Mouse (Mus musculus) 3T3-L1 (cell line): ENCODE measurements at regions not wholly inside any gene's neighbourhood (a gene's known extent, or its start where the extent isn't known, plus 50 kb on each side); places are given as distances from the start of the nearest gene placed in this dataset.

Source experiments
- DNase-seq: peaks from one replicate; pipeline ENCODE4 v3.0.0-alpha.2; 2015; ENCODE audit warnings: low read depth, low spot score

DNA sequence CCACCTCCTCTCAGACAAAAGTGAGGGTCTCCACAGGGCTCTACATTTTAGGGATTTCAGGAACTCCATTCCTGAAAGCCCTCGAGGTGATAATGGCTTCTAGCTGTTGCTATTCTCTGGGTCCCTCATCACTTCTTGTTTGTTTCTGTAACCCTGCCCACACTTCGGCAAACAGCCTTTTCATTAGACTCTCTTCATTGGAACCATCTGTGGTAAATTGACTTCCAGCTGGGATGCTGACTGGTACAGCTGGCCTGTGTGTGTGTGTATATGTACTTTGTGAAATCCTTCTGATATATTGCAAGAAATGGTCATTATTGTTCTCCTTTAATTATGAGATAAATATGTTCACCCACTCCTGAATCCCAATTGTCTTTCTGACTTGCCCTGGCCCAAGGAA, 50.3 kb downstream of the Gm10192 start:
- DNase-seq, result no peak

DNA sequence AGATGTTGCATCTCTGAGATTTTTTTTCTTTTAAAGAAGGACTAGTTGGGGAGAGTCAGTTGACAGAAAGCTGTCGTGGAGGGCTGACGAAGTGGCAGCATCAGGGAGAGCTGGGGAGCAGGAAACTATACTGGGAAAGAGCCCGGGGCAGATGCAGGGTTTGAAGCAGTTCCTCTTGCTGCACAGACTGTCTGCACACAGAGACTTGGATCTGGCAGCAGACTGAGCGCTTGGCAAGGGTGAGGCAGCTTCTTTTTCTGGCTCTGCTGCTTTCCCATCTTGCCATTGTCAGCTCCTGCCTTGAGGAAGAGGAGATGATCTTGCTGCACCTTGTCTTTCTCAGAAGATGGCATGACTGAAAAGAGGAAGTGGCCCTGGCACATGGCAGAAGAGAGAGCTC, 55.2 kb downstream of the Gm10192 start:
- no peak for DNase-seq

DNA sequence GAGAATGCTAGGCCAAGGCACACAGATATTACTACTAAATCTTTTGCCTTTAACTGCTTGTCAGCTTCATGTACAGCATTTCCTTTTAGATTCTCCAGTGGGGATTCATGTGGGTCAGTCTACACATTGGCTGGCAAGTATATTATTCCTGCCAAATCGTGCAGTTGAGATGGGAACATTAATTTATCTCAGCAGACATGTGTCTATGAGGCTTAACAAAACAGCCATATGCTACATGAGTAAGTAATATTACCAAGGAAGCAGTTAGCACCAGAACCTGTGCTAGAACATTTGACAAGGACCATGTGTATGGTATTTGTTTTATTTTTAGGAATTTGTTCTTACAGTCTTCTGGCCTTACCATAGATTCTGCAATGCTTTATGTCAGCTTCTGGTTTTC, 59.1 kb downstream of the Gm10192 start:
- no peak for DNase-seq

DNA sequence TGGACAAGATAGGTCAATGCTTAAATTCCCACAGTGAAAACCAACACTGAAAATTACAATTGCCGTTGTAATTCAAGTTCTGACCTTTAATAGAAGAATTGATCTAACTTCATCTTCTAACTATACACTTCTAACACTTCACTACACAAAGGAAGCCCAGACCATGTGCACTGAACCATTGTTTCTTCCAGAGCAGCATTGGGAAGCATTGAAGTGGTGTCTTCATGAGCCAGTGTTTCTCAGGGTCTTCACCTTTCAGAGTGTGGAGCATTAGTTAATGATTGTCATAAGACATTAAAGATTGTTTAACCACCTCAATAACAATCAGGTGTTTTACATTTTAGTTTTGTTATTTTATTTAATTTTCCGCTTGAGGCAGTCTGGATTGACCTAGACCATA, 61.0 kb downstream of the Gm10192 start:
- no peak for DNase-seq

DNA sequence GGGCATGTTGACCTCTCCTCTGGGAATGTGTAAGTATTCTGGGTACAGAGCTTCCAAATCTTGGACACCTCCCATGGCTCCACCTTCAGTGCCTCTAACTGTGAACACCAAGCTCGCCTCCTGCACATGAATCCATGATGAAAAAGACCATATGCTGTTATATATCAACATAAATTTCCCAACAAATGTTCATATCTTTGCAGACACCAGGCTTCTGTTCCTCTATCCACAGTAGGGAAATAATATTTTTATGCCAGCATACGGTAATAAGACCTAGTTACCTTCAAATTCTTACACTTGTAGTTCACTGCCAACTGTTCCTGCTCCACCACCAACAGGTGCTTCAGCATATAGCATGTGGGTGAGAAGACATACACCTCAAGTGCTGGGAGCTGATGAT, 63.5 kb downstream of the Gm10192 start:
- DNase-seq, result no peak

DNA sequence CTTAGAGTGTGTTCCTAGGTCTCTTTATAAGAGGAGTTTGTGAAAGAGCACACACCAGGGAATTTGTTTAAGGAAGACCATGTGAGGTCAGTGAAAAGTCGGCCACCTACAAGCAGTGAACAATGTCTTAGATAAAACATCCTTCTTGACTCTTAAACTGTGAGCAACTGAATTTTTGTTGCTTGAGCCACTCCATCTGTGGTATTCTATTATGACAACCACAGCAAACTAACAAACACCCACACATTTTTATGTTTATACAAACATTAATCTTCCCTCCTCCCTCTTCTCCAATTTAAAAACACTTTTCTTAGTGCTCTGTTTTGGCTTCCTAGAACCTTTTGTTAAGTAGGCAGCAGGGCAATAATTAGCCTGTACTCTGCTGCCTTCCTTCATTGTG, 66.0 kb downstream of the Gm10192 start:
- DNase-seq, result no peak

DNA sequence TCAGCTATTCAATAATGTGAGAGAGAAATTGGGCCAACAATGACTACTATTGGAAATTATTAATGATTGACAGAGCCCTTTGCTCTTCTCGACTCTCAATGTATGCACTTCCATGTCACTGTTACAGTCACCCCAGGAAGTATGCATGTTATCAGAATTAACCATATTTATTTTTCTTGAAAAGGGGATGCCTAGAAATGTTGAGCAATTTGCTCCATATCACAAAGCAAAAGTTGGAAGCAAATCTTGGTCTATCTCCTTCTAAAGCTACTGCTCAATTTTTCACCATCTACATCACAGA, 80.3 kb downstream of the Gm10192 start:
- no peak for DNase-seq

DNA sequence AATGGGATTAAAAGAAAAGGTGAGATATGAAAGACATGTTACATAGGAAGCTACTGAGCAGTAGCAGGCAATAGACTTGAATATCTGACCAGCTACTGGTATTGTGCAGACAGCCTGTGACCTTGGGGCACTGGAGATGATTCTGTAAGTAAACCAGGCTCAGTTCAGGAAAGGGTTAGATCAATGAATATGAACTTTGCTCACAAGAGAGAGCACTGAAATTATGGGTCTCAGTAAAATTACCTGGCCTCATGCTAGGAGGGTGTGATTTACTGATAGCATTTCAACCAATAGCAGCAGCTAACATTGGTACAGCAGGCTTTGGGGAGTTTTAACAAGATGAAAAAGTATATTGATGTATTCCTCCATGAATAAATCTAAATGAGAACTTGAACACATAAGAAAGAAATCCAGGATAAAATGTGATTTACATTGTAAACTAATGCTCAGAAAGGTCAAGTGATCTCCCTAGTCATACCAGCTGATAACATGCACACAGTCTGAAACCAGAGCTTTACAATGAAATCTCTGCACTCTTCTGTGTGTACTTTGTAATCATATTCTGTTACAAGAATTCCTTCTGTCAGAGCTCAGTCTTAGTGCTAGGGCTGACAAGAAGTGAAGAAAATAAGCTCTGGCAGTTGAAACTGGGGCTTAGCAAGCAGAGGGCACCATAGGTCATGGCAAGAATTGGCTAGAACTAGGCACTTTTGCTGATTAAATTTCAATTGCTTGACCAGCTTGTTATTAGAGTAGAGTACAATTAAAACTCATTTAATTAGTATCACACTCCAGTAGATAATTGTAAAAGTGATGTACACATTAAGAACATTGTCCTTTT, 80.8 kb downstream of the Gm10192 start:
- DNase-seq, result no peak

DNA sequence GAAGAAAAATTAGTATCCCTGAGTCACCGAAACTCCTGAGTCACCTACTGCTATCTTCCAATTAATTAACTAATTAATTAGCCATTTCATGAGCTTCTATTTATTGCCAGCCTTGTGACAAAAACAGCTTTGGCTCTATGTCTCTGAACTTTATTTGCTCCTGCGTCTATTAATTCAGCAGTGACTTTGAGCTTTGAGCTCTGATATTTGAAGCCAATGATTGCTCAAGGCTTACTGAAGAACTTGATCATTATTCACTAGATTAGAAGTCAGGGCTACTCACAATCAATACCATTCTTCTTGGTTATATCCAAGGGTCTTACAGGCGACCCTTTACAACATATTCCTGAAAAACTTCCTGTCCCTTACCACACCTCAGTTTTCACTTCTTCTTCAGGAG, 83.2 kb downstream of the Gm10192 start:
- no peak for DNase-seq

DNA sequence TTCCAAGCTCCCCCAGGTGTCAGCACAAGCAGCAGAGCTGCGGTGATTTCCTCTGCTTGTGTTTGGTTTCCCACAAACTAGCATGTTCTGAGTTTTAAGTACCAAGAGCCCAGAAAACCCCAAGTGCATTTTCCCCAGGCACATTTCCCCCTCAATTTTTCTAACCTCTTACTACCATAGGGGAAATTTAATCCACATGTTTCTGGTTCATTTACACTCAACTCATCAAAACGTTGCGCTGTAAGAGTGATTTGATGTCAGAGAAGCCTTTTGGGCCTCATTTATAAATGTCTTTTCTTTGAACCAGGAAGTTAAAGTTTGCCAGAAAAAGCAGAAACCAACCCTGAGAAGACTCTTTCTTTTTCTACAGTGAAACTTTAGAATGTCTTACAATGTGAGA, 89.4 kb downstream of the Gm10192 start:
- no peak for DNase-seq

DNA sequence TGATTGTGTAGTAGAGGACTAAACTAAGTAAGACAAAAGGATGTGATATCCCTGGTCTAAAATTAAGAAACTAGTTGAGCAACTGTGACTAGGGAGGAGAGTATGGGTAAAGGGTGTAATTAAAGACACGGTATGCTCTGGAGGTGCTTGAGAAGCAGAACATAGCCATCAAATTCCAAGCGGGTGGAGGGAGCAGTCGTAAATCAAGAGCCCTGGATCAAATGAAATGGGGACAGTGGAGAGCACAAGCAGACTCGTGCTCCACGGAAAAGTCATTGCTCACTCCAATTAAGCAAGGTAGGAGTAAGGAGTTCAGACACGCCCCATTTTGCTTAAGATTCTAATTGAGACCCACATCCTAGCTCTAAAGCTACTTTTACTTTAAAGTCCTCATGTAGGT, 132.2 kb downstream of the Gm10192 start:
- DNase-seq, result no peak

DNA sequence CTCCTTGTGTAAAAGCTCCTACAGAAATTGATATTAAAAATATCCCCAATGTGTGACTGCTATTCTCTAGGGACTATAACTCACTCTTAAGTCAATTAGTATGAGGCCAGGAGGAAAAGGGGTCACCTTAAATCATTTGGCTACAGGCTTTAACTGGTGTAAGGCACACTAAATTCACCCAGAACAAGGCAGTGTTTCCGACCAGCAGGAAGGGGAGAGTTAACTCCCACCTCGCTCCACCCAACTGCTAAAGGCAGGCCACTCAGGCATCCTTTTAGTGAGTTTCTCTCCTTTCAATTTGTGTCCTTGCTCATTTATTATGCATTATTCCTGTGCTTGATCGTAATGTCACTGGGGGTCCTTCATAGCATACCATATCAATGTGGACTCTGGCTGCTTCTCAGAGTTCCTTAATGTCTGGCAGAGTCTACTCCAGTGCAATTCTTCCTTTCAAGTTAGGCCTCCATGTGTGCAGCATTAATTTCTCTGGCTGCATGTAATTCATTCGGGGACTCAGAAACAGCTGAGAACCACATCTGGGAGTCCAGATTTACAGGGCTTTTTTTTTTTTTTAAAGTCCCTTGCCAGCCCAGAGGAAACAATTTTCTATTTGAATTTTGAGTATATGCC, 133.8 kb downstream of the Gm10192 start:
- DNase-seq, result no peak

DNA sequence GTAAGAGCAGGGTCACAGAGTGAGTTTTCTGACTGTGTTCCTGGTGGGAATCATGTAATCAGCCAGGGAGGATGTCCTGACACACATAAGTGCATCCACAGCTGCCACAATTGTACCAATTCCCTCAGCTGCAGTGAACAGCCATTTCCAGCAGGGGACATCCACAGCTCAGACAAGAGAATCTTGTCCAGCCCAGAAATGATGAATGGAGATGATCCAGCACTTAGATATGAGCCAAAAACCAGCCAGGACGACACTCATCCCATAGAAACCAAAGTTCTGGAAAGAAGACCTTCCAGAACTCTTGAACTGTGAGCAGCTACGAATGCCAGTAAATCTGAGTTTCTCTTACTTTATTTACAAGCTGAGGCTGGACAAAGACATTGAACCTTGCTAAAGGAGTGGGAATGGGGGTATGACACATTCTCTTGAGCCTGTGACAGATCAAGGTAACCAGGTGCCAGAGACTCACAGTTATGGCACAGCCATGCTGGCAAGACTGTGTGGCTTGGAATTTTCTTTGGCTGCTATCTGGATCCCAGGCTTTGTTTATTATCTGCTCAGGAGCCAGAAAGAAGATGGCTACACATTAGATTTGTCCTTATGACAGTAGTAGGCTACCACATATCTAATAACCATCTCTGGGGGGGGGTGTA, 145.1 kb downstream of the Gm10192 start:
- peak; percentile 4 for DNase-seq

DNA sequence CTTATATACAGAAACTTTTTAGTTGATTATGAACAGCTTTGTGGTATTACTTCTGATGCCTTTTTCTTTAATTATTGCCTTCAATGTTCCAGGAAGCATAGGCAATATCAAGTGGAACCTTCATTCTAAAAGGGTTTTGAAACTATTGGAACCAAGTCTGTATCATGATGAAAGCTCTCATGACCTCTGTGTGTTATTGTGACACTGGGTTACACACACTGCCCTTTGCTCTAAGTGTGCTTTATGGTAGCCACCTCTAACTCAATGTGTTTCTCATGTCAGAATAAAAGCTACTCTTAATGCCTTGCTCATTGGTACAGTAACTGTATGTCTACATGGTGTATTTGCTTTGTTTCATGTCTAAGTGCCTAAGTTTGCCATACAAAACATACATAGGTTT, 154.0 kb downstream of the Gm10192 start:
- no peak for DNase-seq

DNA sequence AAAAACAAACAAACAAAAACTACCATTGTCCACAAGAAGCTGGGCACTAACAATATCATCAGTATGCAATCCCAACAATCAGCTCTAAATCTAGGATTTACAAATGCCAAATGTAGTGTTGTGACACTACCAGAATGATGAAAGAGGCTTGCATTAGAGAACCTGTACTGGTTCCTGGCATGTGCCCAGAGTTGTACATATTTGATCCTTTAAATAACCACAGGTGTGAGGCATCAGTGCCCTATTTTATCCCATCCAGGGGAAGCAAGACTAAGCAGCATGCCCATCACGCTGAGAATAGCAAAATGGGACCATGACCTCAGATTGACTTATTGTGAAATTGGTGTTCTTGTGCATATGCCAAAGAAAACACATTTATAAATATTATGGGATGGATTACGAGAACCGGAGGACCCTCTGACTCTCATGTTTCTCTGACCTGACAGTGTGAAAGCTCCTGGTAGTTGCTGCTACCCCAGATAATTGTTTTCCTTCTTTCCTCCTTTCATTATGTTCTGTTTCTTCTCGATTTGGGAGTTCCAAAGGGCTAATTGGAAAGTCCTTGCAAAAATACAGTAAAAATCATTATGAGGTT, 157.4 kb downstream of the Gm10192 start:
- no peak for DNase-seq

DNA sequence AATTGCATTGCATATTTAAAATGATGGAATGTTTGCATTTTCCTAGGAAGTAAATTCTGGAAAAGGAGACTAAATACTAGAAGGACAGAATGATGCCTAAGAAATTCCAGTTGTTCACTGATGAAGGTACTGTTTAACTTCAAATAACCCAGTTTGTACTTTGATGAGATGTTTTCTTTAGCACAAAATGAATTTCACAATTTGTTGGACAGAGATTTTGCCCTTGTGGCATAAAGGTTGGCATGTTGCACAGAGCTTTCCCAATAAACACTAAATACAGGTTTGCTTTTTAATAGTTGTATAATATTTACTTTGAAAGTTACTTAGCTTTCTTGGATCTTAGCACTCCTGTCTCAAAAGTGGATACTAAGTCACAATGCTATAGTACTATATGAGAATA, 181.6 kb downstream of the Gm10192 start:
- DNase-seq, result no peak

DNA sequence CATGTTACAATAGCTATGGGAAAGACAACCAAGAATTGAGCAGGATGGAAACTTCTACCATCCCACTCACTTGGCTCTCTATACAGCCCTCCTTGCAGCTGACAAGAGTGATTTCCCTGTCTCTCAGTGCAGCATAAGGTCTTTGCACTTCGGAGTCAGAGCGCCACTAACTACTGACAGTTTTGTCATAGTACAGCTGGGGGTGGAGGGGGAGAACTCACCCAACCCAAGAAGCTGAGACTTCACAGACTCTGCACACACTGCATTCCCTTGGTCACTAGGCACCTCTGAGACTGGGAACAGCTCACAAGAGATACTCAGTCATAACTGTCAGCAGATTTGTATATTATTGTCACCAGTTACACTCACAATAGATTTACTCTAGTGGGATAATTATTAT, 195.3 kb upstream of the Gm12695 start:
- DNase-seq, result no peak

DNA sequence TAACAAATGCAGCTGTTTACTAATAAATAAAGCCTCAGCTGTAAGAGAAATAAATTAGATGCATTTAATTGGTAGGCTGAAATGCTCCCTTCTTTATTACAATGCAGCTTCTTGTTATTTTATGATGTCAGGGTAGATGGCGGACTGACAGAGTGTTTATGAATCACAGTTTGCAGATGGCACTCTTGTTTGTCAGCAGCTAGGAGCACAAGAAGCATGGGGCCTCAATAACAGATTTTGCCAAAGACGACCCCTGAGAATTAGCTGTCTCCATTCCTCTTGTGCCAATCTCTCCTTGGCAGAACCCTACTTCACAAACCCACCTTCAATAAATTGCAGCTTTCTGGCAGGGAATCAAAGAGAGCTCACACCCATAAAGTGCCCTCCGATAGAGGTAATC, 194.9 kb upstream of the Gm12695 start:
- DNase-seq, result no peak

DNA sequence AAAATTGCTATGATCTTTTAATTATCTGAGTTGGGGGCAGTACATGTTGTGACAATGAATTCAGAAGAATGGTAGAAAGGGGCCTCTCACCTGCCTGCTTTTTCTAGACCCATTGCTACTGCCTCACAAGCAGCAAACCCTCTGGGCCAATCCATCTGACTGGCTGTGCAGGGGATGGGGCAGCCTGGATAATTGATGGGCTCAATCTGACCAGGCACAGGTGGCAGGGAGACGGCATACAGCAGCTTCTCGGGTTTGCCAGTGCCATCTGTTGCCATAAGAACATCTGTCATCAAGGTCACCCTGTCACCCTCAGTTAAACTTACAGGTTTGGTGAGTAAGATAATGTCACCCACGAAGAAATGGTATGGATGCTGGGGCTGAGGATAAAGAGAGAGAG, 189.9 kb upstream of the Gm12695 start:
- DNase-seq, result no peak

DNA sequence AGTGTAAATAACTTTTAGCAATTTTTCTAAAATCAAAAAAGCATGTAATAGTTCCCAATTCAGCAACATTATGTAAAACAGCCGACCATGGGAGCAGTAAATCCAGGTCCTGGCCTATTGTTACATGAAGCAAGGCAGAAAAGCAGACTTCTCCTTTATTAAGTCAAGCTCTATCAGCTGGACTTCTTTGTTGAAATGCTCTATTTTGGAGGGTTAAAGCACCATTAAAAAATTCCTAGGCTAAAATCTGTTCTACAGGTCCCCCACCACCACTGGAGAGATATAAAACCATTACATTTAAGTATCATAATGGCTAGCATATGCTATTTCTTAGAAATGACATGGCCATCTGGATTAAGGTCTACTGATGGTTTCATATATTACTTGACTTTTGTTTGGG, 188.8 kb upstream of the Gm12695 start:
- DNase-seq, result no peak

DNA sequence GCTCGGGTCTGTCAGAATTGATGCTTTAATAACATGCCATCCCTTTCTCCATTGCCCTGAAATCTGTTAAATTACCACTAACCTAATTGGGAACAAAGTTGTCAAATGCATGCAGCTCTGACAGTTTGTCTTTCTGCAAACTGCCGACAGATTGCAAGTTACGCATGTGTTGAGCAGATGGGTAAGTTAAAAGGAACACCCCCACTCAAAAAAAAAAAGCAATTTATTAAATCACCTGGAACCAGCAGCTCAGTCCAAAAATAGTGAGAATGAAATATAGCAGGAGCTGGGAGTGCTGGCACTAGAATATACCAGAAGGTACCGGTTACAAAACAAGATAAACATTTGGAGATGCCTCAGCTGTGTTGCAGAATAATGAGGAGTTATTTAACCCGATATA, 184.2 kb upstream of the Gm12695 start:
- DNase-seq, result no peak

DNA sequence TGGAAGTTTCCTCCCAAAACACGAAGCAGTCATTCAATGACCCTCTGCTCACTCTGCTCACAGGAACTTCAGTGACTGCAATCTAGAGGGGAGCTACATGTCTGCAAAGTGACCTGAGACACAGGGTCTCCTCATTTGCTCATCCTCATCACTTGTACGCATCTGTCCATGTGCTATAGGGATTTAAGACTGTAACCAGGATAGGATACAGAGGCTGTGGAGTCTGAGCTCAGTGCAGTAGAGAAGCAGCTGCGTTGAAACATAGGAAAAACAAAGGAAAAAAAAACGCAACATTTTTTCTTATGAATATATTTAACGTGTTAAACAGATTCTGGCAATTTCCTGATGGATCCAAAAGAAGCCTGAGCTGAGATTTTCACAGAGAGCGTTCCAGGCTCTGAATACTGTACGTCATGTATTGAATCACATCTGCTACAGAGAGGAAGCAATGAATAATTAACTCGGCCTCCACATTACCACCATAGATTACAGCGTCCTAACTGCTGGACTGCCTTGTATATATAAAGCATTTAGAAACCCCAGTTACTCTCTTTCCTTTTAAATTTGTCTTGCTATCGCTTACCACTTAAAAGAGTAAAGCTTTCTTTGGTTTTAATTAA, 183.7 kb upstream of the Gm12695 start:
- no peak for DNase-seq
